Mouse (Mus musculus) left cerebral cortex, adult 2 months (tissue): ENCODE results near the gene Hpca. TPM values are rescaled to one million over a fixed set of nuclear protein-coding genes. Genes with fewer than 3 reads are reported as not detected.

Source experiments
- DNase-seq, 2 experiments: peaks; one replicate each; pipeline ENCODE4 v3.0.0; 2021 to 2022; ENCODE audit warnings: low spot score in 2 of 2, mixed read lengths in 1 of 2; ENCODE audit errors: extremely low spot score in 1 of 2
- H3K27ac ChIP-seq: fragments of 200-600 bp; 2 replicates; pipeline ENCODE4 v1.8.1; 2022
- H3K4me3 ChIP-seq: fragments of 200-600 bp; 2 replicates; pipeline ENCODE4 v1.8.1; 2022
- CTCF ChIP-seq: fragments of 200-600 bp; IDR thresholded peaks from 2 replicates; pipeline ENCODE4 v1.8.1; 2022; ENCODE audit warnings: antibody characterized with exemption, mild to moderate bottlenecking, moderate library complexity
- intact Hi-C: fragments of 180-260 bp; cut with DNase I; formaldehyde crosslinking; loops from one replicate; pipeline ENCODE4 v1.15.1; 2025
- total RNA-seq, 2 experiments: library from RNA; stranded (reverse); gene quantifications; 2 replicates each; pipeline ENCODE4 v1.2.3; 2021

The Hpca gene
- total RNA-seq, 2 experiments from 2014 or later: 650 to 692 TPM

- Histone ChIP-seq H3K27ac (peak overlapping the region; percentile 86), H3K4me3 (peak overlapping the region; percentile 79)
- peak; percentile 68 to 77 for DNase-seq
- intact Hi-C loops: no loop called here
- peak; percentile 14 for TF ChIP-seq CTCF
Observed at GRCm38 (mm10) chr4:129120520-129121445, 1.1 kb downstream of the Hpca start.

- peak overlapping the region; percentile 79 for H3K4me3 ChIP-seq
- H3K27ac ChIP-seq: peak overlapping the region; percentile 86
- intact Hi-C loops: no loop called here
- DNase-seq: peak in 1 of 2 experiments; percentile 22
- no peak for TF ChIP-seq CTCF
Observed at GRCm38 (mm10) chr4:129119708-129120107, 2.1 kb downstream of the Hpca start.

GRCm38 (mm10) chr4:129117720-129118510, 3.9 kb downstream of the Hpca start:
- Histone ChIP-seq H3K27ac (peak overlapping the region; percentile 76; the same call in 1 of the 2 replicates), H3K4me3 (no peak overlapping the region; the same call in 1 of the 2 replicates)
- no peak for TF ChIP-seq CTCF
- DNase-seq: peak in 1 of 2 experiments; percentile 10
- intact Hi-C loops: no loop called here

- Histone ChIP-seq H3K4me3 (no peak overlapping the region), H3K27ac (peak overlapping the region; percentile 76)
- TF ChIP-seq CTCF: no peak
- intact Hi-C loops: no loop called here
- no peak for DNase-seq
Observed at GRCm38 (mm10) chr4:129116703-129117102, 5.1 kb downstream of the Hpca start.

DNA sequence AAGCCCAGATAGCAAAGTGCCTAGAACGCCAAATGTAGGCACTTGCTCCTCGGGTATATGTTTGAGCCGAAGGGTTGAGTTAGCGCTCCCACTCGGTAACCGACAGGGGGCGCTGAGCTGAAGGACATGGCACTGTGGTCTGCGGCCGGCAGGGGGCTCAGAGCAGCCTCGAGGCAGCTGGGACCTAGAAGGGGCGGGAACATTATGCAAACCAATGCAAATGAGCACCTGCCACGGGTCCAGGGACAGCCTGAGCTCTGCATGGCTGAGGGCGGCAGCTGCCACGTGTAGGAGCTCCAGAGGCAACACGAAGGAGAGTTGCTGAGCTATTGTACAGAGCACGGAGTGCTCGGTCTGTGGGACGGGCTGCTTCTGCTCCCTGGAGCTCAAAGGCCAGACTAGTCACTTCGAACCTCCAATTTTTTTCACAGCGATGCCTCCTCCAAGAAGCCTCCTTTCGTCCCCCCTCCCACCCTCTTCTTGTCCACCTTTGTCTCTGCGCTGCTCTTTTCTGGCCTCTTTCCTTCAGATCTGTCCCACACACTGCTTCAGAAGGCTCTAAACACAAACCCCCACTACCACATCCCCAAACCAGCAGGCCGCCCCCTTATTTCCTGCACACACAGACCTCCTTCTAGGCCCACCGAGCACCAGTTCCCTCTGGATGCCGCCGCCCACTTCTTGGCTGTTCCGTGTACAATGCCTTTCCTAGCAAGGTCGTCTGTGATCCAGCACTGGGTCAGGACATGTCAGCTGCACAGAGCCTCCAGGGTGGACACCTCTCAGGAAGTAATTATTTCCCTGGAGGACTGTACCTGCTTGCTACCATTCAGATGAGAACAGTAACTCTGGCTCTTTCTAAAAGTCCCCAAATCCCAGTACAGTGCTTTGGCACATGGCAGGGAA, 8.5 kb downstream of the Hpca start:
- intact Hi-C loops: no loop called here
- no peak overlapping the region for H3K4me3 ChIP-seq
- H3K27ac ChIP-seq: peak overlapping the region; percentile 36; the same call in 1 of the 2 replicates
- peak; percentile 83 to 91 for DNase-seq
- TF ChIP-seq CTCF: peak; percentile 100

DNA sequence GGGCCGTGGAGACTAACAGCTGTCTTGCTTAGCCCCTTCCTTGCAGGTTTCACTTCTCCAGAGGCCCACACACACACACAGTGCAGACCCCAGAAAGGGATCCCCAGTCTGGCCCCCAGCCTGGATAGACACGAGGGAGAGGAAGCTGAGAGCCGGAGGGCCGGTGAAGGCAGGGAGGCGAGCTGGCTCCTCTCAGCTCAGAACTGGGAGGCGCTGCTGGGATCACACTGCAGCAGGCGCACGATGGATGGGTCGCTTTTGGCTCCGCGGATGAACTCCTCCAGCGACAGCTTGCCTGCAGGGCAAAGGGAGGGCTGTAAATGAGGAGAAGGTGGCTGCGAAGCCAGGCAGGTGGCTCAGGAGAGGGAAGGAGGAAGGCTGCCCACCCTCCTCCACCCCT, 9.6 kb downstream of the Hpca start:
- intact Hi-C loops: no loop called here
- DNase-seq: no peak
- no peak overlapping the region for H3K4me3 ChIP-seq
- H3K27ac ChIP-seq: no peak overlapping the region
- no peak for TF ChIP-seq CTCF

GRCm38 (mm10) chr4:129111350-129111749, 10.5 kb downstream of the Hpca start:
- DNase-seq: no peak
- intact Hi-C loops: no loop called here
- Histone ChIP-seq H3K4me3 (no peak overlapping the region), H3K27ac (no peak overlapping the region)
- TF ChIP-seq CTCF: peak; percentile 60

GRCm38 (mm10) chr4:129110804-129111203, 11.0 kb downstream of the Hpca start:
- Histone ChIP-seq H3K27ac (no peak overlapping the region), H3K4me3 (no peak overlapping the region)
- DNase-seq: no peak
- intact Hi-C loops: no loop called here
- no peak for TF ChIP-seq CTCF

- TF ChIP-seq CTCF: no peak
- no peak for DNase-seq
- intact Hi-C loops: no loop called here
- H3K4me3 ChIP-seq: no peak overlapping the region
- H3K27ac ChIP-seq: no peak overlapping the region
Observed at GRCm38 (mm10) chr4:129108624-129109023, 13.2 kb downstream of the Hpca start.

DNA sequence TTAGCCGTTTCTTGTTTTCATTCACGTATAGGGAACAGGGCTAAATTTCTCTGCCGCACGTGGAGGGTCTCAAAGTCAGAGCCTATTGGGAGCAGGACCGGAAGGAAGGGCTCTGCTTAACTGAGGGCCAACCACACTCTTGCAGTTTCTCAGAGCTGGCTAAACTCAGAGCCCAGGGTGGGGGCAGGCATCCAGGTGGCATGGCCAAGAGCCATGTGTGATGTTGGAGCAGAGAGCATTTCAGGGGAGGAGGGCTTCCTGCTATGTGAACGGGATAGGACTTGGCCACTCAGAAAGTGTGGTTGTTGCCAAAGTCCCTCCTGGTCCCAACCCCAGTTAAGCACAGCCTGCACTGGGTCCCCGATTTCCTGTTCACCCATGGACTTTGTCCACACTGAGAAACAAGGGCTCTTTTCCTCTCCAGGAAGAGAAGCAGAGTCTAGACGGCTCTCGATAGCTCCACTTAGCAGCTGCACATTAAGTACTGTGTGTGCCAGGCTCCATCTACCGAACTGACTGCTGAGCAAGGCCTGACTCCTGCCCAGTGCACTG, 14.4 kb downstream of the Hpca start:
- Histone ChIP-seq H3K4me3 (no peak overlapping the region), H3K27ac (no peak overlapping the region)
- no peak for TF ChIP-seq CTCF
- intact Hi-C loops: no loop called here
- DNase-seq: no peak

DNA sequence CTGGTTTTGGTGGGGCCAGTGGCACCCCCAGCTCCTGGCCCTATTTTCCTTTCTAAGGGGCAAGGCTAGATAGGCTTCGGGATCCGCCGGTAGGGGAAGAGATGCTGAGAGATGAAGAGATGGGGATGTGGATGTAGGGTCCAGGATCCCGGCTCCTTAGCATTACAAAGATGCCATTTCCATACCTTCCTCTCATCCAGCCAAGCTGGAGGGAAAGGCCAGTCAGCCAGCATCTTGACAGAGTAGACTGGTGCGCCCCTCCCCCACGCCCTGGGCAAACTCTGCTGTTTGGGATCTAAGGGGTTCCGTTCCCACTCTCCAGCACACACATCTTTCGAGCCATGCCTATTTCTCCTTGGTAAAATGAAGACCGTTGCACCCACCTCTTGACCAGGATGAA, 15.8 kb downstream of the Hpca start:
- no peak overlapping the region for H3K27ac ChIP-seq
- intact Hi-C loops: no loop called here
- DNase-seq: no peak
- H3K4me3 ChIP-seq: no peak overlapping the region
- no peak for TF ChIP-seq CTCF
